14 mouse cellular contexts compared by ENCODE assay signal in genomic region chr13:108862173-108862572, GRCm38 (mm10).
"Had no signal": no experiment of that assay in that cellular context is flagged by ENCODE, and none has a peak within 500 bp of the region (broad histone marks: within the 10 kb centered on the region; RNA-seq: fewer than 3 reads in every experiment).

No protein-coding gene starts in this region.

- DNase-seq: lung, adult 18-20 months; lung, embryonic 14.5 days; lung, postnatal 10 days; lung, postnatal 4 days; retina, postnatal 1 day; right cerebral cortex, adult 18-20 months; right cerebral cortex, postnatal 25 days; right cerebral cortex, postnatal 4 days; thymus, adult 2 months; thymus, postnatal 14 days; thymus, postnatal 4 days had no signal

- ATAC-seq: liver, embryonic 12.5 days; midbrain, embryonic 13.5 days; midbrain, embryonic 16.5 days had no signal
